In genomic region chr4:125413833-125414719, GRCm38 (mm10) we compare ENCODE assay signal across 8 mouse cellular contexts.
DNase-seq lines count a peak whose midpoint lies in the region; ATAC-seq and TF ChIP-seq lines count a peak whose summit lies in the region.
"Had no signal": no experiment of that assay in that cellular context is flagged by ENCODE, and none has a peak within 500 bp of the region (broad histone marks: within the 10 kb centered on the region; RNA-seq: fewer than 3 reads in every experiment).

No protein-coding gene starts in this region.

- no peaks in the 10 kb centered on the region for H3K9me3 ChIP-seq in forebrain, embryonic 13.5 days (replicated peaks)
- H3K9me3 ChIP-seq in neural tube, embryonic 13.5 days = no peaks in the 10 kb centered on the region
- H3K9me3 ChIP-seq: megakaryocyte, embryonic 14.5 days had no signal

- WGBS in forebrain, embryonic 13.5 days = 80% methylated on average over 7 of the region's 7 CpGs
- 78% methylated on average over 7 of the region's 7 CpGs for WGBS in neural tube, embryonic 13.5 days
- WGBS in thymus, adult 2 months = 80% methylated on average over 7 of the region's 7 CpGs

- H3K27me3 ChIP-seq in forebrain, embryonic 13.5 days = peaks cover 14% of the 10 kb centered on the region
- H3K27me3 ChIP-seq in neural tube, embryonic 13.5 days = peaks cover 8% of the 10 kb centered on the region; the same call in 1 of the 2 replicates
- H3K27me3 ChIP-seq in thymus, adult 2 months (ENCODE audit: control insufficient read depth, insufficient read depth, low read length) = no peaks in the 10 kb centered on the region

- TF ChIP-seq POLR2A in thymus, adult 2 months (IDR thresholded peaks at IDR 0.05; ENCODE audit: control insufficient read depth, extremely low read depth, insufficient read depth, low read length, poor library complexity) = no peak

- no peak for TF ChIP-seq CTCF in thymus, adult 2 months (IDR thresholded peaks at IDR 0.05; ENCODE audit: borderline replicate concordance, control insufficient read depth, extremely low read depth, insufficient read depth, low read length, poor library complexity)

- peaks cover 20% of the 10 kb centered on the region for H3K4me1 ChIP-seq in forebrain, embryonic 13.5 days
- H3K4me1 ChIP-seq in neural tube, embryonic 13.5 days (replicated peaks) = peaks cover 29% of the 10 kb centered on the region
- no peaks in the 10 kb centered on the region for H3K4me1 ChIP-seq in thymus, adult 2 months (replicated peaks; ENCODE audit: control insufficient read depth, insufficient read depth, low read length)

- H3K9ac ChIP-seq in forebrain, embryonic 13.5 days = no peak overlapping the region
- no peak overlapping the region for H3K9ac ChIP-seq in neural tube, embryonic 13.5 days

- peak; percentile 35 for DNase-seq in layer of hippocampus, adult 11-12 months (ENCODE audit: low spot score)
- no peak for DNase-seq in layer of hippocampus, postnatal 36 days
- DNase-seq in adrenal gland, adult 8-10 months = peak; percentile 74
- no peak for DNase-seq in thymus, adult 2 months
- no peak for DNase-seq in thymus, postnatal 10 days (ENCODE audit: low spot score in 2 of 2)

- H3K27ac ChIP-seq in forebrain, embryonic 13.5 days = no peak overlapping the region
- H3K27ac ChIP-seq in neural tube, embryonic 13.5 days (replicated peaks) = no peak overlapping the region
- no peak overlapping the region for H3K27ac ChIP-seq in thymus, adult 2 months (ENCODE audit: control insufficient read depth, insufficient read depth, low read length)

- ATAC-seq in forebrain, embryonic 13.5 days = peak; percentile 88
- ATAC-seq in neural tube, embryonic 13.5 days (ENCODE audit: low read depth) = peak; percentile 68

- H3K4me2 ChIP-seq in forebrain, embryonic 13.5 days = no peak overlapping the region
- H3K4me2 ChIP-seq in neural tube, embryonic 13.5 days = no peak overlapping the region

- no peak overlapping the region for H3K4me3 ChIP-seq in forebrain, embryonic 13.5 days
- H3K4me3 ChIP-seq in neural tube, embryonic 13.5 days = no peak overlapping the region
- no peak overlapping the region for H3K4me3 ChIP-seq in thymus, adult 2 months (ENCODE audit: control insufficient read depth, insufficient read depth, low read length)
- H3K4me3 ChIP-seq: megakaryocyte, embryonic 14.5 days had no signal

- H3K36me3 ChIP-seq in forebrain, embryonic 13.5 days (ENCODE audit: poor library complexity, severe bottlenecking) = no peaks in the 10 kb centered on the region
- no peaks in the 10 kb centered on the region for H3K36me3 ChIP-seq in neural tube, embryonic 13.5 days
- H3K36me3 ChIP-seq in thymus, adult 2 months (ENCODE audit: control insufficient read depth, insufficient read depth, low read length) = no peaks in the 10 kb centered on the region

Comparison
In these comparisons a context has a peak if more than half of its experiments do, and no peak if none do; other contexts are left out.
1. DNase-seq: peak in layer of hippocampus, adult 11-12 months (single experiment) and adrenal gland, adult 8-10 months (single experiment); none in layer of hippocampus, postnatal 36 days (0 of 2), thymus, adult 2 months (single experiment) and thymus, postnatal 10 days (0 of 2).